Mouse (Mus musculus) WW6 (cell line): ENCODE results near the gene Trim8.

ENCODE experiments used
- DNase-seq: peaks from one replicate; pipeline ENCODE4 v3.0.0-alpha.2; 2013; ENCODE audit warnings: low read depth, low spot score

Gene Trim8

GRCm38 (mm10) chr19:46504822-46505417 is 3.4 kb downstream of the Trim8 start:
- DNase-seq, result no peak

- no peak for DNase-seq
Observed at GRCm38 (mm10) chr19:46505646-46506371, 4.3 kb downstream of the Trim8 start.

DNA sequence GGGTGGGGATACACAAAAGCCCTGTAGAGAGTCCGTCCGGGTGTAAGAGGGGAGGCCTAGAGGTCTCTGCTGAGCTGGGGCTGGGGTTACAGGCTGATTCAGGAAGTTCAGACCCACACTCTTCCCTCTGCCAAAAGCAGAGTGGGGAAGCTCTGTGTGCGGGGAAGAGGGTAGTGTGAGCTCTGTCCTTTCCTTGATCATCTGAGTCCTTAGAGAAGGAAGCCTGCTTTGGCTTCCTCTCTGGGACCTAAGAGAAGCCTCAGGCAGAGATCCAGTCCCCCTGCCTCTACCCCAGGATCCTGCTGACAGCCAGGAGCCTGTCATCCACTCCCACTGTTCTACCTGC is 4.8 kb downstream of the Trim8 start:
- DNase-seq, result no peak

- DNase-seq, result no peak
Observed at GRCm38 (mm10) chr19:46507181-46507581, 5.7 kb downstream of the Trim8 start.

DNA sequence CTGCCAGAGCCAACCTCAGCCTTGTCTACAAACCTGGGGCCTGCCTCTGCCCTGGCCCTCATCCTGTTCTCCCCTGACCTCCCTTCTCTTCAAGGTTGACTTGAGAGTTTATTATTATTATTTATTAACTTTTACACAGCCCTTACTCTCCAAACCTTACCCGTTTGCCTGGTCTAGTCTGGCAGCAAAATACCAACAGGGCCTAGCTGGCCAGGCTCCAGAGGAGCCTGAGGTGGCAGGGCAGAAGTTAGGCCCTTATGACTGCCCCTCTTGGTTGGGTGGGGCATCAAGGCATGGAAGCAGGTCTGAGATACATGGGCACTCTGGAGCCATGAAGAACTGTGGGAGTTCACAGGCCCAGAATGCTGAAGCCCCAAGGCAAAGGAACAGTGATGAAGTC is 6.3 kb downstream of the Trim8 start:
- DNase-seq, result no peak

DNA sequence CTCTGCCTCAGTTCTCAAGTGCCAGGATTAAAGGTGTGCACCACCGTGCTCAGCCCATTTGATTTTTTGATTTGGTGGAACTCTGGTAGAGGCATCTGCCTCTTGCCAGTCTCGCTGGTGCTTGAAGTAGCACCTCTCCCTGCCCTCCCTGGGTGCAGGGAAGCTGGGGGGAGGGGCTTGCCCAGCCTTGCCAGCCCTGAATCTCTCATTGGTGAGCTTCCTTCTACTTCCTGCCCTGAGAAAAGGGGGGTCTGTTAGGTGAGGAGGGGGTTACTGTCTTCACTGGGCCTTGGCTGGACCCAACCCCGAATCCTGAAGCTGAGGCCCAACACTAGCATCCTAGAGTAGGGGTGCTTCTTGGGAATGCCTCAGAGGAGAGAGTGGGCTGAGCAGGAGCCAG is 7.2 kb downstream of the Trim8 start:
- no peak for DNase-seq

DNA sequence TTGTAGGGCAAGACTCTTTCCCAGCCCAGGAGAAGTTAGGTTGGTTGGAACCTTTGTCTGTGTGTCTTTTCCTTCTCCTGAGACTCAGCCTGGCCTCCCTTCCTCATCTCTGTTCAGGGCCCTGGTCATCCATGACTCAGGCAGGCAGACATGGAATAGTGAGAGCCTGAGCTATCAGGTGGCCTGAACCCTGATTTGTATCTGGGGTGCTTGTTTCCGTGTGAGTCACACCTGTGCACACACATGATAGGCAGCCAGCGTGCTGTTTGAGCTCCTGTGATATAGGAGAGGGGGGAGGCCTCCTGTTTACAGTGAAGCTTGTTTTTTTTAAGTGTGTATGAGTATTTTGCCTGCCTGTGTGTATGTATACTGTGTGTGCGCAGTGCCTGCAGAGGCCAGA is 7.7 kb downstream of the Trim8 start:
- no peak for DNase-seq

- no peak for DNase-seq
Observed at GRCm38 (mm10) chr19:46509736-46510135, 8.2 kb downstream of the Trim8 start.

GRCm38 (mm10) chr19:46510401-46510800 is 8.9 kb downstream of the Trim8 start:
- DNase-seq, result no peak

GRCm38 (mm10) chr19:46510824-46511223 is 9.3 kb downstream of the Trim8 start:
- DNase-seq, result no peak

GRCm38 (mm10) chr19:46511263-46511662 is 9.8 kb downstream of the Trim8 start:
- DNase-seq, result no peak

DNA sequence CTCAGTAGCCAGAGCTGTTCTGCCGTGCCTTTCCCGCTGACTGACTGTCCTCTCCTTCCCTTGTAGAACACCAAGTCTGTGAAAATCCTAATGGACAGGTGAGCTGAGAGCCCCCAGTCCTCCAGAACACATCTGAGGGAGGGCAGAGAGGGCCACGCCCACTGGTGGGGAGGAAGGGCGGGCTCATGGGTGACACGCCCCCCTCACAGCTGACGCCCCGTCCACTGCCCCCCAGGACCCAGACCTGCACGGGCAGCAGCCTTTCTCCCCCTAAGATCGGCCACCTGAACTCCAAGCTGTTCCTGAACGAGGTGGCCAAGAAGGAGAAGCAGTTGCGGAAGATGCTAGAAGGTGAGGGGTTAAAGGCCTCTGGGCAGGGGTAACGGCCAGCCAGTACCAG is 12.9 kb downstream of the Trim8 start:
- no peak for DNase-seq

DNA sequence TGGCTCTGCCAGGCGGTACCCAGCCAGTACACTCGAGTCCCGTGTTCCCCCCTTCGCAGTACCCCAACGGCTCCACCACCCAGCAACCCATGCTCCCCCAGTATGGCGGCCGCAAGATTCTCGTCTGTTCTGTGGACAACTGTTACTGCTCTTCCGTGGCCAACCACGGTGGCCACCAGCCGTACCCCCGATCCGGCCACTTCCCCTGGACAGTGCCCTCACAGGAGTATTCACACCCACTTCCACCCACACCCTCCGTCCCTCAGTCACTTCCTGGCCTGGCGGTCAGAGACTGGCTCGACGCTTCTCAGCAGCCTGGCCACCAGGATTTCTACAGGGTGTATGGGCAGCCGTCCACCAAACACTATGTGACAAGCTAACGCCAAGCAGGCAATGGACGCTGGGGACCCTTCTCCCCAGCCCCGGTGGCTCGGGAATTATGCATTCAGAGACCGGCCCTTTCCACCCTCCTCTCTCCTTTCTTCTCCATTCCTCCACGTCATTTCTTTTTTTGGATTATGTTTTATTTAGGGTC is 13.9 kb downstream of the Trim8 start:
- no peak for DNase-seq

- DNase-seq, result no peak
Observed at GRCm38 (mm10) chr19:46516667-46517528, 15.4 kb downstream of the Trim8 start.

DNA sequence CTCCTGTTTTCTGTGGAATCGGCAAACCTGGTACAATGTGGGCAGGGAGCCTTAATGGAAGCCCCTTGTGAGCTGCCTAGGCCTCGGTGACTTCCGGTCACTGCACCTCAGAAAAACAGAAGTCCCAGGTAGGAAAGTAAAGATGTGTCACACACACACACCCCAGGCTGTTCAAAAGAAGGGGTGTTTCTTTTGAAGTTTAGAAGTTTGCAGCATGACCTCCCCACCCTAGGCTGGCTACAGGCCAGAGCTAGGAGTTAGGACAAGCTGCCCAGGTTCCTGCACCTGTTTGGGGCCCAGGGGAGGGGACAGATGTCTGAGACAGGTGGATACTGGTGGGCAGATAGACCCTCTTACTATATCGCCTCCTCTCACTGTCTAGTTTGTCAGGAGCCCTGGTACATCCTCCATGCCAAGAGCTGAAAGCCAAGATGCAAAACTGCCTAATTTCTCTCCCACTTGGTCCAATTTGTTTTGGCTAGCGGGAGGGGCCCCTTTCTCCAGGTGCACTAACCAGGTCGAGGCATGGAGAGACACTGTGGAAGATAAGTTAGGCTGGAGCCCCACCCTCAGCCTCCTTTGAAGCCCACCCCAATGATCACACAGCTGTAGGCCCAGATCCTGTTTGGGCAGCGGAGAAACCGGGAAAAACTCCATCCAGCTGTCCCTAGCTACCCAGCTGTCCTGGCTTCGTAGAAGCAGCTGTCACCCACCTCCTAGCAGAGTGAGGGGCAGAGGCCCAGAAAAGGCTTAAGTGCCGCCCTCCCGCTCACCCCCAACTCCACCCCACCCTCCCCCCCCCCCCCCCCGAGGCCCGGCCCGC is 16.2 kb downstream of the Trim8 start:
- no peak for DNase-seq

DNA sequence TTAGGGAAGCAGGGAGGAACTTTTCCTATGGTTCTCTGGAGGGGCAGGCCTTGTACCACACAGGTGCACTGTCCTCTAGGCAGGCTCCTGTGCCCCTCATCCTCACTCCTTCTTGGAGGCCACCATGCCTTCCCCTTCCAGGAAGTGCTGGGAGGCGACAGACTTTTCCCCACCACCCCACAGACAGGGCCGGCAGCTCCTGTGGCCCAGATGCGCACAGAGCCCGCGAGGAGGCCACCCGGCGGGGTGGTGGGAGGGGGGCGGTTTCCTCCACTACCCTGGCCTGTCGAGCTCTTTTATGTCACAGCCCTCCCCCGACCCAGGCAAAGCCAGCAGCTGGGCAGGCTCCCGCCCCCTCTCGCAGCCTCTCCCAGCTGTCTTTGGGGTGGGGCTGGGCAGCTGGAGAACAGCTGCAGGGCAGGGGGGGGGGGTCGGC is 16.9 kb downstream of the Trim8 start:
- DNase-seq, result no peak

DNA sequence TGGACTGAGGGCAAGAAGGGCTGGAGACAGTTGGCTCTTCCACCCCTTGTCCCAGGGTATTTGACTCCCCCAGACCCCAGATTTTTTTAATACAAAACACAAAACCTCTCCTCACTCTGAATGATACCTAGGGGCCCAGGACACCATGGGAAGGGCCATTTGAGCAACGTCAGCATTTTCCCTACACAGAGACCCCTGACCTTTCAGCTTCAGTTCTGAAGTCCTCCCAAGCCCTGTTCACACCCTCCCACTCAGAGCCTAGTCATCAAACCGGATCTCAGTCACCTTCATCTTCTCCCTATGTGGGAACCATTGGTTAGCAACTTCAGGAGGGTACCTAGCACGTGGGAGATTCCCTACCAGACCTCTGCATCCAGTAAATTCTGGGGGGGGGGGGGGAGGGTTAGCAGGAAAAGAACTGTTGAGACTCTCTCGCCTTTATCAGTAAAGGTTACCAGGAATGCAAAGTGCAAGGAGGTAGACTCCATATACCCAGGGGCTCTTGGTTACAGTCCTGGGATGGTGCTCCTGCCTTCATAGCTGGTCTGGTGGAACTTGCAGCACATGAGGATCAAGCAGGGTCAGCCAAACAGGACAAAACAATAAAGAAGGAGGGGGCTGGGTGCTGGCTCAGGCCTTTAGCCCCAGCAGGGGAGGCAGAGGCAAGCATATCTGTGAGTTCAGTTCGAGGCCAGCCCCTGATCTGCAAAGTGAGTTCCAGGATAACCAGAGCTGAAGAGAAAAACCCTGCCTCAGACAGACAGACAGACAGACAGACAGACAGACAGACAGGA is 17.5 kb downstream of the Trim8 start:
- DNase-seq, result no peak

DNA sequence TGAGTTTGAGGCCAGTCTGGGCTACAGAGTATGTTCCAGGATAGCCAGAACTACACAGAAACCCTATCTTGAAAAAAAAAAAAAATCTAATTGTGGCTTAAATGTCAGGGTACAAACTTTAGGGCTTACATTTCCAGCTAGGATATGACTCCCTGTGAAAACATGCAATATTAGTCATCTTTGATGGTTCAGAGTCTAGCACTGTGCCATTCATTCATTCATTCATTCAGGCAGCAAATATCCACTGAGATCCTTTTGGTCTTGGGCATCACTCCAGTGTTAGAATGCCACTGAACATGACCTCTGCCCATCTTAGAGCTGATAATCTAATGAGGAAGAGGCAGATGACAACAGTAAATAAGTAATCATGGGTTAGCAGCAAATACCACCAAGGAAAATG is 20.2 kb downstream of the Trim8 start:
- no peak for DNase-seq

DNA sequence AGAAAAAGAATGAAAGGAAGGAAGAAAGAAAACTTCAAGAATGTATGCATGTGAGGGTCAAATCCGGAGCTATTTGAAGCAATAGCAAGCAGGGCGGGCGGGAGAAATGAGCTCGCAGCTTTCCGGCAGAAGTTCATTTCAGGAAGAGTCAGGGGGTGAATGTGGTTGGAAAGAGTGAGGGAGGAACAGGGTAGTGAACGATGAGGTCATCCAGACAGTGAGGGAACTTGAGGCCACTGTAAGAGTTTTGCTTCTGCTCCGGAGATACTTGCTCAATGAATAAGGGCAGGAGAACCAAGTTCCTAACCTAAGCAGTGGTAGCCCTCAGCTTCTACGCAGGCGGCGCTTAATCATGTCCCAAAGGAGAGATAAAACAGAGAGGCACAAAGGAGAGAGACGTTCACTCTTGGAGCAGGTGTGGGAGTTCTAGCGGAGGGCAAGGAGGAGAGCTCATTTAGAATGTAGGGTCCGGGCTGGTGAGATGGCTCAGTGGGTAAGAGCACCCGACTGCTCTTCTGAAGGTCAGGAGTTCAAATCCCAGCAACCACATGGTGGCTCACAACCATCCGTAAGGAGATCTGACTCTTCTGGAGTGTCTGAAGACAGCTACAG is 21.0 kb downstream of the Trim8 start:
- no peak for DNase-seq

GRCm38 (mm10) chr19:46523131-46523479 is 21.6 kb downstream of the Trim8 start:
- DNase-seq, result no peak
